Mouse (Mus musculus) liver, embryonic 13.5 days (tissue): ENCODE measurements around the gene Ube2g1. TPM values are rescaled to one million over a fixed set of nuclear protein-coding genes. Genes with fewer than 3 reads are reported as not detected.
A peak's percentile ranks its signal among the peaks of the same experiment; 100 is the strongest.

ENCODE experiments used
- ATAC-seq: fragments of 200-750 bp; cut with Nextera tagmentation; 2 replicates; pipeline ENCODE4 v1.8.0; 2017; ENCODE audit warnings: low read depth, mild to moderate bottlenecking, moderate number of reproducible peaks, moderate library complexity
- DNase-seq: peaks from one replicate; pipeline ENCODE4 v3.0.0; 2022
- H3K27ac ChIP-seq: fragments of 300-500 bp; sonication (generic); 2 replicates; pipeline ENCODE4 v1.5.1; 2015; ENCODE audit warnings: moderate library complexity, mild to moderate bottlenecking, inconsistent platforms
- H3K27me3 ChIP-seq: fragments of 300-500 bp; sonication (generic); 2 replicates; pipeline ENCODE4 v1.6.1; 2015; ENCODE audit warnings: mild to moderate bottlenecking, inconsistent platforms
- H3K36me3 ChIP-seq: fragments of 300-500 bp; sonication (generic); 2 replicates; pipeline ENCODE4 v1.6.1; 2015; ENCODE audit warnings: mild to moderate bottlenecking, inconsistent platforms
- H3K4me1 ChIP-seq: fragments of 300-500 bp; sonication (generic); replicated peaks from 2 replicates; pipeline ENCODE4 v1.6.1; 2015; ENCODE audit warnings: inconsistent platforms
- H3K4me2 ChIP-seq: fragments of 300-500 bp; sonication (generic); 2 replicates; pipeline ENCODE4 v1.6.1; 2015; ENCODE audit warnings: inconsistent platforms, mild to moderate bottlenecking, moderate library complexity
- H3K4me3 ChIP-seq: fragments of 300-500 bp; sonication (generic); replicated peaks from 2 replicates; pipeline ENCODE4 v1.5.1; 2015; ENCODE audit warnings: mild to moderate bottlenecking, inconsistent platforms
- H3K9ac ChIP-seq: fragments of 300-500 bp; sonication (generic); 2 replicates; pipeline ENCODE4 v1.6.1; 2015; ENCODE audit warnings: mild to moderate bottlenecking, inconsistent platforms
- H3K9me3 ChIP-seq: fragments of 300-500 bp; sonication (generic); replicated peaks from 2 replicates; pipeline ENCODE4 v1.6.1; 2016; ENCODE audit warnings: inconsistent platforms
- WGBS: fragments of 180-500 bp; shearing (Covaris S2); methylation state at CpG from one replicate; pipeline ENCODE4 v1.1.7; 2015; ENCODE audit not compliant: insufficient replicate concordance; 5-methylcytosine and 5-hydroxymethylcytosine counted together
- polyA plus RNA-seq: library from polyadenylated mRNA; unstranded; fragments of >200 nt; fragmentation: Nextera tagmentation; extraction: Ambion mirVana; gene quantifications from 2 replicates; pipeline ENCODE4 v1.2.1, GENCODE M21; 2015

Ube2g1 gene
- polyA plus RNA-seq = 24.8 and 33.3 TPM in 2 replicates

DNA sequence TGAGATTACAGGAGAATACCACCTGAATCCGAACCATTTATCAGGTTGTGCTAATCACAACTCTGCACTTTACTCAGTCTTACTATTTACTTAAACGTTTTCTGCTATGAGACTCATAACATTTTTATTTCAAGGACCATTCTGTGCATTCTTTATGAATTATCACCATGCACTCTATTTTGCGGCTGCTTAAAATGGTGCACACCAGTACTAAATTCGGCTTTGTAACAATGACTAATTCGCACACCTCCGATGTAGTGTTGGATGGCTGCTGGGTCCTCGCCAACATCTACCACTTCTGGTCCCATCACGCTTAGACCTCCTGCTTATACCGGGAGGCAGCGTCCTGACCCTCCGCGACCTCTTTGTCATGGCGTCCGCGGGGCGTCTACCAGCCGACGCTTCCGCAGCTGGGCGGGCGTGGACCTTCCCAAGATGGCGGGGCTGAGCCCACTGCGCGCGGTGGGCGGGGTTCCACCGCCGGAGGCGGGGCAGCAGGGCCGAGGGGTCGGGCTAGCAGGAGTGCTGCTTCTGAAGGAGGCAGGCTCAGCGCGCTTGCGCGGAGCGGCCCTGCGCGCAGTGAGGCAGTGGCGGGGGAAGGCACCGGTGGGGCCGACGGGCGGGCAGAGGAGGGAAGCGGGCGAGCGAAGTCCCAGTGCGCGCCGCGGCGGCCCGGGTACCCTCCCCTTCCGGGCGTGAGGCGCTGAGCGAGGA is at the start of gene Ube2g1:
Gene Ube2g1, plus strand, starts transcription at position 590 of the 714 bp plus-strand sequence.
- H3K27ac ChIP-seq = peak within 1 kb of the TSS; percentile 98
- peak; percentile 98 for DNase-seq
- H3K36me3 ChIP-seq = no peaks in the 10 kb centered on the region
- peak within 1 kb of the TSS; percentile 97 for H3K9ac ChIP-seq
- H3K9me3 ChIP-seq = no peaks in the 10 kb centered on the region
- peak within 1 kb of the TSS; percentile 94 for H3K4me3 ChIP-seq
- peak within 1 kb of the TSS; percentile 94 for H3K4me2 ChIP-seq
- no peaks in the 10 kb centered on the region for H3K27me3 ChIP-seq
- peaks cover 22% of the 10 kb centered on the region for H3K4me1 ChIP-seq
- peak; percentile 94 for ATAC-seq
- 3% methylated on average over 50 of the region's 56 CpGs for WGBS

- 63% methylated on average over 5 of the region's 5 CpGs for WGBS
- no peak overlapping the region for H3K4me2 ChIP-seq
- H3K36me3 ChIP-seq = no peaks in the 10 kb centered on the region
- H3K4me3 ChIP-seq = no peak overlapping the region
- H3K4me1 ChIP-seq = peaks cover 4% of the 10 kb centered on the region; the same call in 1 of the 2 replicates
- no peaks in the 10 kb centered on the region for H3K27me3 ChIP-seq
- DNase-seq (no peak), ATAC-seq (0 out of 2 replicates have a peak, but pooled peaks have one; percentile 50)
- no peak overlapping the region for H3K9ac ChIP-seq
- H3K27ac ChIP-seq = no peak overlapping the region
- H3K9me3 ChIP-seq = no peaks in the 10 kb centered on the region
Observed at GRCm38 (mm10) chr11:72558155-72558554, 48.9 kb upstream of the Ube2g1 start.

- no peak overlapping the region for H3K9ac ChIP-seq
- H3K4me2 ChIP-seq = no peak overlapping the region
- H3K27ac ChIP-seq = no peak overlapping the region
- H3K27me3 ChIP-seq = no peaks in the 10 kb centered on the region
- DNase-seq = no peak
- no peaks in the 10 kb centered on the region for H3K36me3 ChIP-seq
- no peak overlapping the region for H3K4me3 ChIP-seq
- ATAC-seq = no peak
- H3K9me3 ChIP-seq = no peaks in the 10 kb centered on the region
- peaks cover 4% of the 10 kb centered on the region; the same call in 1 of the 2 replicates for H3K4me1 ChIP-seq
- WGBS = 55% methylated on average over 3 of the region's 3 CpGs
Observed at GRCm38 (mm10) chr11:72560661-72561060, 46.4 kb upstream of the Ube2g1 start.

DNA sequence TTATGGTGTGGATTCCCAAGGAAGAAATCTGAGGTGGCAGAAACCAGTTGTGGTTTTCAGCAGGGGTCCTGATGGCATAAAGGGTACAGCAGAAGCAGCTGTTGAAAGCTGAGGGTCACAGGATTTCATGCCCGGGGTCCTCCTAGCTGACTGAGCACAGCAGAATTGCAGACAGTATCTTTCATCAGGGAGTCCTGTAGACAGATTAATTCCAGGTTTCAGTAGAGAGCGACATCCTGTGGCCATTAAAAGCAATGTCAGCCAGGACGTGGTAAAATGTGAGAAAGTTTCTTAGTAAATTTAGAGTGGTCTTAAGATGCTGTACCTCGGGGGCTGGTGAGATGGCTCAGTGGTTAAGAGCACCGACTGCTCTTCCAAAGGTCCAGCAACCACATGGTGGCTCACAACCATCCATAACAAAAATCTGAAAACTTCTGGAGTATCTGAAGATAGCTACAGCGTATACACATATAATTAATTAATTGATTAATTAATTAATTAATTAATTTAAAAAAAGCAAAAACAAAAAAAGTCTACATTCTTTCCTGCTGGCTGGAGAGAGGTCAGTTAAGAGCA is 42.8 kb upstream of the Ube2g1 start:
- Histone ChIP-seq H3K4me3 (no peak overlapping the region), H3K4me1 (peaks cover 10% of the 10 kb centered on the region; the same call in 1 of the 2 replicates), H3K27ac (no peak overlapping the region), H3K9me3 (no peaks in the 10 kb centered on the region), H3K4me2 (no peak overlapping the region), H3K9ac (no peak overlapping the region), H3K36me3 (no peaks in the 10 kb centered on the region), H3K27me3 (no peaks in the 10 kb centered on the region)
- ATAC-seq (no peak), DNase-seq (no peak)
- WGBS = 18% methylated on average over 6 of the region's 6 CpGs

- no peaks in the 10 kb centered on the region for H3K9me3 ChIP-seq
- peaks cover 24% of the 10 kb centered on the region; the same call in 1 of the 2 replicates for H3K4me1 ChIP-seq
- no peak overlapping the region for H3K4me3 ChIP-seq
- DNase-seq (no peak), ATAC-seq (no peak)
- H3K4me2 ChIP-seq = no peak overlapping the region
- no peaks in the 10 kb centered on the region for H3K27me3 ChIP-seq
- H3K9ac ChIP-seq = no peak overlapping the region
- H3K36me3 ChIP-seq = no peaks in the 10 kb centered on the region
- no peak overlapping the region for H3K27ac ChIP-seq
- 64% methylated on average over 7 of the region's 7 CpGs for WGBS
Observed at GRCm38 (mm10) chr11:72566304-72566703, 40.8 kb upstream of the Ube2g1 start.

DNA sequence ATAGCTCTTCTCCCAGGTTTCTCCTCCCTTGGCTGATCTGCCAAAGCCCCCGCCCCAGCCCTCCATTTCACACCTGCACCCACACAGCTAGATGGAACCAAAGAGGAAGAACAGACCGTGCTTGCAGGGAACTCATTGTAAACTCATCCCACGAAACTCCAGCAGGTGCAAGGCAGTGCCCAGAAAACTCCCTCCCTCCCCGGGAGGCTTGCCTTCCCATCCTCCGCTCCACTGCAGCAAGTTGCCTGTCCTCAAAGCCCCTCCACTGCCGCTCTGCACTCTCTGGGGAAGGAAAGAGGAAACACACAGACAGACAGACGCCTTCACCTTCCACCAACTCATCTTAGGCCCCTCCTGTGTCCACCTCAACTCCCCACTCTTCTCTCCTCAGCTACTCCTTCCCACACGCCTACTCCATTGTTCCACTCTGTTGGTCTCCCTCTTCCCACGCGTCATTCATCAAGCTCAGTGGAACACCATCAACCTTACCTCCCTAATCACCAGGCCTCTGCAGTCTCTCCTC is 40.2 kb upstream of the Ube2g1 start:
- no peak overlapping the region for H3K9ac ChIP-seq
- no peak overlapping the region for H3K4me2 ChIP-seq
- no peaks in the 10 kb centered on the region for H3K36me3 ChIP-seq
- ATAC-seq (no peak), DNase-seq (no peak)
- H3K4me3 ChIP-seq = no peak overlapping the region
- WGBS = 48% methylated on average over 10 of the region's 10 CpGs
- H3K9me3 ChIP-seq = no peaks in the 10 kb centered on the region
- no peaks in the 10 kb centered on the region for H3K27me3 ChIP-seq
- no peak overlapping the region for H3K27ac ChIP-seq
- peaks cover 24% of the 10 kb centered on the region; the same call in 1 of the 2 replicates for H3K4me1 ChIP-seq

- Histone ChIP-seq H3K27me3 (no peaks in the 10 kb centered on the region), H3K36me3 (no peaks in the 10 kb centered on the region), H3K9ac (no peak overlapping the region), H3K4me3 (no peak overlapping the region), H3K9me3 (no peaks in the 10 kb centered on the region), H3K4me1 (peaks cover 24% of the 10 kb centered on the region; the same call in 1 of the 2 replicates), H3K27ac (no peak overlapping the region), H3K4me2 (no peak overlapping the region)
- WGBS = 24% methylated on average over 8 of the region's 8 CpGs
- no peak for ATAC-seq
- peak; percentile 50 for DNase-seq
Observed at GRCm38 (mm10) chr11:72569051-72569450, 38.0 kb upstream of the Ube2g1 start.

GRCm38 (mm10) chr11:72569671-72570318 is 37.3 kb upstream of the Ube2g1 start:
- ATAC-seq (no peak), DNase-seq (no peak)
- H3K36me3 ChIP-seq = no peaks in the 10 kb centered on the region
- no peak overlapping the region for H3K27ac ChIP-seq
- H3K9me3 ChIP-seq = no peaks in the 10 kb centered on the region
- peak overlapping the region; percentile 46; the same call in 1 of the 2 replicates for H3K4me2 ChIP-seq
- H3K4me1 ChIP-seq = peaks cover 24% of the 10 kb centered on the region; the same call in 1 of the 2 replicates
- no peak overlapping the region for H3K9ac ChIP-seq
- WGBS = 64% methylated on average over 11 of the region's 11 CpGs
- H3K4me3 ChIP-seq = no peak overlapping the region
- H3K27me3 ChIP-seq = no peaks in the 10 kb centered on the region

- Histone ChIP-seq H3K36me3 (no peaks in the 10 kb centered on the region), H3K4me1 (peaks cover 24% of the 10 kb centered on the region; the same call in 1 of the 2 replicates), H3K27me3 (no peaks in the 10 kb centered on the region), H3K9me3 (no peaks in the 10 kb centered on the region), H3K27ac (no peak overlapping the region), H3K4me2 (peak overlapping the region; percentile 46), H3K4me3 (0 out of 2 replicates have a peak overlapping the region, but pooled peaks have one; percentile 7), H3K9ac (peak overlapping the region; percentile 14; the same call in 1 of the 2 replicates)
- DNase-seq = peak; percentile 63
- peak; percentile 33 for ATAC-seq
- WGBS = 2% methylated on average over 18 of the region's 18 CpGs
Observed at GRCm38 (mm10) chr11:72570319-72570979, 36.6 kb upstream of the Ube2g1 start.

DNA sequence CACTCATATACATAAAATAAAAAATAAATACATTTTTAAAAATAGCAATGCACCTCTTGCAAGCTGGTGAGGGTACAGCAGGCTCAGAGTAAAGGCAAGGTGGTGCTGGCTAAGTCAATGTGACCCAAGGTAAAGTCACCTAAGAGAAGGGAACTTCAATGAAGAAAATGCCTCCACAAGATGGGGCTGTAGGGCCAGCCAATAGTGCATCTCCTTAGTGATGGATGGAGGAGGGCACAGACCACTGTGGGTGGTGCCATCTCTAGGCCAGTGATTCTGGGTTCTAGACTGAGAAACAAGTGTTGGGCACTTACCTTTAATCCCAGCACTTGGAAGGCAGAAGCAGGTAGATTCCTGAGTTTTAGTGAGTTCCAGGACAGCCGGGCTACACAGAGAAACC is 33.3 kb upstream of the Ube2g1 start:
- no peak overlapping the region for H3K9ac ChIP-seq
- H3K36me3 ChIP-seq = no peaks in the 10 kb centered on the region
- H3K27ac ChIP-seq = no peak overlapping the region
- peaks cover 41% of the 10 kb centered on the region for H3K4me1 ChIP-seq
- 82% methylated on average over 1 of the region's 1 CpGs for WGBS
- peaks cover 17% of the 10 kb centered on the region for H3K27me3 ChIP-seq
- no peak for ATAC-seq
- H3K4me3 ChIP-seq = no peak overlapping the region
- H3K4me2 ChIP-seq = no peak overlapping the region
- H3K9me3 ChIP-seq = no peaks in the 10 kb centered on the region
- DNase-seq = no peak

GRCm38 (mm10) chr11:72576111-72576465 is 31.0 kb upstream of the Ube2g1 start:
- Histone ChIP-seq H3K9ac (0 out of 2 replicates have a peak overlapping the region, but pooled peaks have one; percentile 29), H3K4me3 (peak overlapping the region; percentile 43), H3K4me2 (peak overlapping the region; percentile 65), H3K36me3 (no peaks in the 10 kb centered on the region), H3K4me1 (peaks cover 23% of the 10 kb centered on the region), H3K27me3 (peaks cover 17% of the 10 kb centered on the region), H3K27ac (no peak overlapping the region), H3K9me3 (no peaks in the 10 kb centered on the region)
- 27% methylated on average over 7 of the region's 7 CpGs for WGBS
- ATAC-seq = no peak
- no peak for DNase-seq
